Mouse (Mus musculus) thymus, postnatal 0 days (tissue): Measurements from ENCODE around the gene Nxph3. TPM values are rescaled to one million over a fixed set of nuclear protein-coding genes. Genes with fewer than 3 reads are reported as not detected.

Experiments
- DNase-seq: peaks from one replicate; pipeline ENCODE4 v3.0.0-alpha.2; 2015; ENCODE audit warnings: low spot score
- polyA plus RNA-seq: library from polyadenylated mRNA; unstranded; fragments of >200 nt; fragmentation: Nextera tagmentation; extraction: Ambion mirVana; gene quantifications from 2 replicates; pipeline ENCODE4 v1.2.1, GENCODE M21; 2015

Nxph3 gene
- 0.09 TPM in 1 of 2 replicates, not detected in the other for polyA plus RNA-seq

- peak; percentile 50 for DNase-seq
These were observed at the start of gene Nxph3 for GRCm38 (mm10) chr11:95514298-95514861. TSS of gene Nxph3 (minus strand) at chr11:95514570.

- DNase-seq, result no peak
These were observed 49.5 kb upstream of the Nxph3 start for GRCm38 (mm10) chr11:95563849-95564248.

- no peak for DNase-seq
These were observed 46.4 kb upstream of the Nxph3 start for GRCm38 (mm10) chr11:95560773-95561172.

- DNase-seq, result no peak
These were observed 45.4 kb upstream of the Nxph3 start for GRCm38 (mm10) chr11:95559761-95560160.

GRCm38 (mm10) chr11:95557719-95558118 is 43.3 kb upstream of the Nxph3 start:
- DNase-seq, result no peak

GRCm38 (mm10) chr11:95557032-95557431 is 42.7 kb upstream of the Nxph3 start:
- no peak for DNase-seq

GRCm38 (mm10) chr11:95555279-95555678 is 40.9 kb upstream of the Nxph3 start:
- no peak for DNase-seq

GRCm38 (mm10) chr11:95550301-95551021 is 36.1 kb upstream of the Nxph3 start:
- DNase-seq, result no peak

- DNase-seq, result no peak
These were observed 31.8 kb upstream of the Nxph3 start for GRCm38 (mm10) chr11:95546021-95546782.

GRCm38 (mm10) chr11:95544546-95545327 is 30.4 kb upstream of the Nxph3 start:
- no peak for DNase-seq

GRCm38 (mm10) chr11:95540637-95541385 is 26.4 kb upstream of the Nxph3 start:
- DNase-seq, result peak; percentile 61

- DNase-seq, result peak; percentile 44
These were observed 24.2 kb upstream of the Nxph3 start for GRCm38 (mm10) chr11:95538378-95539104.

GRCm38 (mm10) chr11:95533484-95534160 is 19.3 kb upstream of the Nxph3 start:
- peak; percentile 72 for DNase-seq

GRCm38 (mm10) chr11:95532353-95533072 is 18.1 kb upstream of the Nxph3 start:
- no peak for DNase-seq

GRCm38 (mm10) chr11:95528231-95528630 is 13.9 kb upstream of the Nxph3 start:
- DNase-seq, result no peak

GRCm38 (mm10) chr11:95527307-95527706 is 12.9 kb upstream of the Nxph3 start:
- DNase-seq, result no peak

- peak; percentile 82 for DNase-seq
These were observed 7.2 kb upstream of the Nxph3 start for GRCm38 (mm10) chr11:95521563-95521962.

GRCm38 (mm10) chr11:95520456-95521072 is 6.2 kb upstream of the Nxph3 start:
- peak; percentile 91 for DNase-seq
